Mouse (Mus musculus) adrenal gland, postnatal 36 days (tissue): ENCODE data around the gene 1700030J22Rik. TPM values are rescaled to one million over a fixed set of nuclear protein-coding genes. Genes with fewer than 3 reads are reported as not detected.

Source experiments
- DNase-seq, 2 experiments: peaks; one replicate each; pipeline ENCODE4 v3.0.0; 2021; ENCODE audit warnings: mixed read lengths in 1 of 2
- long read RNA-seq, 2 experiments: library from polyadenylated mRNA; stranded (forward); transcript quantifications; one replicate each; pipeline ENCODE4 v2.0.0; 2021; ENCODE audit warnings: borderline sequencing depth in 2 of 2
- total RNA-seq, 2 experiments: library from RNA; stranded (reverse); gene quantifications; 2 replicates each; pipeline ENCODE4 v1.2.3; 2021

Gene 1700030J22Rik
- 1 to 10 TPM; 1.2 to 2.7 TPM for total RNA-seq
- long read RNA-seq, experiment 1, partial matches to known transcripts: 0 of 1 reads
- long read RNA-seq, experiment 1, other reads (novel, unspliced or antisense): 1 of 1 reads
- long read RNA-seq, experiment 2: 0 reads

GRCm38 (mm10) chr8:116978631-116979256, at the start of gene 1700030J22Rik:
Gene 1700030J22Rik, minus strand, starts transcription at chr8:116978959.
- peak; percentile 99 for DNase-seq

DNA sequence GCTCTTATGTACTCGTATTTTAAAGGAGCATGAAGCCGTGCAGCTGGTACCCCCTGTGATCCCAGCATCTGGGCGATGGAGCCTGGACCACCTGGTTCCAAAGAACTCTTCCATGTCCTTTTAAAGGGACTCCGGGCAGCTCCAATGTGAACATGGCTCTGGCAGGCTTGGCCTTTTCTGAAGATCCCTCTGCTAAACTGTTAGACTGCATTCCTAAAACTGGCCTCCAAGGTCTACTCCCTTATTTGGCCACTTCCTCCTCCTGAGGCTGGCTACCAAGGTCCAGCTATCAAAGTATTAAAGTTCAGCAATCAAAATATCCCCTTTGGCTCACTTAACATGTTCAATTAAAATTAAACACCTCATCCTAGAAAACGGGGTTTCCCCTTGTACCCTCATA, 48.8 kb upstream of the 1700030J22Rik start:
- DNase-seq: peak; percentile 34 to 40

GRCm38 (mm10) chr8:117022297-117022993, 43.7 kb upstream of the 1700030J22Rik start:
- DNase-seq: no peak

DNA sequence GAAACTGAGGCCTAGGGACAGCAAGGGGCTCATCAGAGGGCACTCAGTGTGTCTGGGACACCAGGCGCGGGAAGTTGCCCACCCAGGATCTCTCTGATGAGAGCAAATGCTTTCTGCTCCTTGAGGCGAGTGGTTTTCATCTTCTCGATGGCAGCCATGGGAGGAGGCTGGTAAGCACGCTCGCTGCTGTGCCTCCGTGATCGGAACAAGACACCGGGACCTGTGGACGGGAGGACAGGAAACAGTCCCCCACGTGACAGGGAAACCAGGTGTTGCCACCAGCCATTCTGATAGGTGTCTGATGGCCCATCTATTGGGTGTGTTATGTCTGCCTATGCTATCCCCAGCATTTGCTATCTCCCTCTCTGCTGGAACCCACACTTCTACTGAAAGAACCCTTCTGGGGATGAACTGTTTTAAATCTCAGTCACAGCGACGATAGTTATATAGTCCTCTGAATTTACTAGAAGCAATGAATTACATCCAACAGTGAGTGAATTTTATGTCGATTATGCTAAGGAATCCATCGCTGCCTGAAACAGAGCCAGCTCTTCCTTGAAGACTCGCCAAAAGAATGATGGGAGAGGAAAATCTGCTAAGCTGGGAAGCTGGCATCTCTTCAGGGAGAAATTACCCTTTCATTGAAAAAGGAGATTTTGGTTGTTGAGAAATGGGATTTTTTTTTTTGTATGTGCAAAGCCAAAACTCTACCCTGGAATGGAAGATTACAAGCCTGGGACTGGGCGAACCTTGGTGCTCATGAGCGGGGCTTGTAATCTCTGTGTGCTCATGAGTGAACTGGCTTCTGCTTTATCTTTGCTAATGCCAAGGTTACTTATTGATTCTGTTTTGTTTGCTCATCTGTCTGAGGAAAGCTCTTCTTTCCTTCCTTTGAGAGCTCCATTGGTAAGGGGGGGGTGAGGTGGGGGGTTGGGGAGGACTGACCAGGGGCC, 40.8 kb upstream of the 1700030J22Rik start:
- peak; percentile 35 to 43 for DNase-seq

DNA sequence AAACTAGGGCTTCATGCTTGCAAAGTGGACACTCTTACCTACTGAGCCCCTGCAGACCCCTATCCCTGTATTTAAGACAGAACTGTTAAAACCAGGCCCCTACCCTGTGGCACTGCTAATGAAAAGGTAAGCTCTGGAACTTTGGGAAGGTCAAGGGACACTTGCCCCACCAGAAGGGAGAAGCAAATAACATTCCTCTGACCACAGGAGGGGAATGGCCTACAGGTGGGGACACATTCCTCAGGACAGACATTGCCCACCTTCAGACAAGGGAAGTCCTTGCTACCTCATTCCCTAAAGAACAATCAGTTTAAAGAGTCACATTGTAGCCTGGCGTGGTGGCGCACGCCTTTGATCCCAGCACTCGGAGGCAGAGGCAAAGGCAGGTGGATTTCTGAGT, 39.1 kb upstream of the 1700030J22Rik start:
- DNase-seq: no peak

DNA sequence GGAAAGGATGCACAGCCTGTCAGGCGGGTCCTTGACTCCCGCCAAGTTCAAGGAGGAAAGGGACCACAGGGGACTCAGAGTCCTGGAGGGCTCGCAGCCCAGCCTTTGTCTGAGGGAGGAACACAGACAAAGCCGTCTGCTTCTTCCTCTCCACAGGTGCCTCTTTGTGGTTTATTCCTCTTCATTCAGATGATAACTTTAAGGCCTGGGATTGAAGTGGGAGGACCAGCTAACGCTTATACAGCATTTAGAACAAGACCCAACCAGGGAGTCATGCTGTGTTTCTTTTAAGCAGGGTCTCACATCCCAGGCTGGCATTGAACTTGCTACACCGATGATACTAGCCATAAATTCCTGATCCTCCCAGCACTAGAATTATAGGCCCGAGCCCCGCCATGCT, 38.2 kb upstream of the 1700030J22Rik start:
- no peak for DNase-seq

DNA sequence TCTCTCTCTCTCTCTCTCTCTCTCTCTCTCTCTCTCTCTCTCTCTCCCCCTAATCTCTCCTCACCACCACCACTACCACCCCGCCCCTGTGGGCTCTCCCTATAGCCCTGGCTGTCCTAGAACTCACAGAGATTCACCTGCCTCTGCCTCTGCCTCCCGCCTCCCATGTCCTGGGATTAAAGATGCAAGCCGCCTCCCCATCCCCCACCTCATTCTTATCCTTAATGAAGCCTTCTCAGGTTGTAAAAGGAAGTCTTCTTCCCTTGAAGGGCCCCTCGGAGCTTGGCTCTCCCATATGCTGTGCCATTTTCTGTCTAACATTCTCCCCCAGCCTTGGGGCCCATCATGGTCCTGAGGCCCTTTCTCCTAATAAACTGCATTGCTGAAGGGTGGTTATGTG, 36.9 kb upstream of the 1700030J22Rik start:
- DNase-seq: no peak

GRCm38 (mm10) chr8:117011366-117011765, 32.6 kb upstream of the 1700030J22Rik start:
- no peak for DNase-seq

DNA sequence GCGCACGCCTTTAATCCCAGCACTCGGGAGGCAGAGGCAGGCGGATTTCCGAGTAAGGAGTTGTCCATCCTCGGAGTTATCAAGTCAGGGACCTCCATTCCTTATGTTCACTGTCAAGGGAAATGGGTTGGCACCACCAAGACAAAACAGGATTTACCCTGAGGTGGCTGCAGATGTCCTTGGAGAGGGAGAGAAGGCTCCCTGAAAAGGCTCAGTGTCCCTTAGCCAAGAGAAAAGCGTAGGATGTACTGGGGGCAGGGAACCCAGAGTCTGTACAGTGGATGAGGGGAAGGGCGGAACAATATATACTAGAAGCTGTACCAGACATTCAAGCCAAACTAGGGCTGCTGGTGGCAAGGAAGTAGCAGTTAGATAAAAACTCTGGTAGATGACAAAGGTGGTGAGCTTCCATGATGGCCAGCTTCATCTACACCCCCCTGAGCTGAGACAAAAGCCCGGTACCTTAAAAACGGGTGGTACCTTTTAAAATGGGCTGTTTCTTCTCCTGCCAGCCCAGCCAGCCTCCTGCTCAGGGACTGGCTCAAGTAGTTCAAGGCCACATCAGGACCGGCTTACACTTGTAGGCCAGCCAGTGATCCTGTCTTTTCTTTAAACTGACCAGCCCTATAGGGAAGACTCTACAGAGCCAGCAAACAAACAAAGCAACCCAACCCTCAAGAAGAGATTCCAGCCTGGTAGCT, 15.4 kb upstream of the 1700030J22Rik start:
- no peak for DNase-seq

- DNase-seq: peak; percentile 100
Observed at GRCm38 (mm10) chr8:116993095-116993867, 14.5 kb upstream of the 1700030J22Rik start, which contains the start of gene Gcsh. Gene Gcsh, minus strand, starts transcription at chr8:116993537.

- peak; percentile 37 to 39 for DNase-seq
Observed at GRCm38 (mm10) chr8:116992176-116992971, 13.6 kb upstream of the 1700030J22Rik start.

- DNase-seq: no peak
Observed at GRCm38 (mm10) chr8:116991241-116991640, 12.5 kb upstream of the 1700030J22Rik start.

DNA sequence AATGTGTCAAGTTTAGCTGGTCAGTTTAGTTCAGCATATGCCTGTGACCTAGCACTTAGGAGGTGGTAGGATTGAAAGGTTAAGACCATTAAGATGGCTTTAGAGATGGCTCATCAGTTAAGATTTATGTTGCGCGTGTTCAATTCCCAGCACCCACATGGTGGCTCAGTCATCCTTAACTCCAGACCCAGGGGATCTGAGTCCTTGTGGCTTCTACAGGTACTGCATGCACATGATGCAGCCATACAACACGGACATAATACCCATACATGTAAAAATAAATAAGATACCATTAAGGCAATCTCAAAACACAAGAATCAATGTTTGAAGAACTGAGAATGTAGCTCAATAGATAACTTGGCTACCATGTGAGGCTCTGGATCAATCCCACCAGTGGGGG, 11.1 kb upstream of the 1700030J22Rik start:
- DNase-seq: no peak

GRCm38 (mm10) chr8:116980117-116980516, 1.4 kb upstream of the 1700030J22Rik start:
- DNase-seq: peak; percentile 47 to 72

DNA sequence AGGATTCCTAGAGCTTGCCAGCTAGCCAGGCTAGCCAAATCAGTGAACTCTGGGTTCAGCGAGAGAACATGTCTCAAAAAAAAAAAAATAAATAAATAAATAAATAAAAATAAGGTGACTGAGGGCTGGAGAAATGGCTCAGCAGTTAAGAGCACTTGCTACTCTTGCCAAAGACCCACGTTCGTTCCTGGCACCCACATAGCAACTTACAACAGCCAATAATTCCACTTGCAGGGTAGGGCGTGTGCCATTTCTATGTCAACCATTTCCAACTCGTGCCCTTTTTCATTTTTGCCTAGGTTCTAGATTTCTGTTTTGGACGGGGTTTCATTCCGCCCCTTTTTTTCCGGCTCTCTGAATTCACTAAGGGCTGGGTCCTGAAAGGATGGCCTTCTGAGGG, 707 bp downstream of the 1700030J22Rik start:
- DNase-seq: no peak

DNA sequence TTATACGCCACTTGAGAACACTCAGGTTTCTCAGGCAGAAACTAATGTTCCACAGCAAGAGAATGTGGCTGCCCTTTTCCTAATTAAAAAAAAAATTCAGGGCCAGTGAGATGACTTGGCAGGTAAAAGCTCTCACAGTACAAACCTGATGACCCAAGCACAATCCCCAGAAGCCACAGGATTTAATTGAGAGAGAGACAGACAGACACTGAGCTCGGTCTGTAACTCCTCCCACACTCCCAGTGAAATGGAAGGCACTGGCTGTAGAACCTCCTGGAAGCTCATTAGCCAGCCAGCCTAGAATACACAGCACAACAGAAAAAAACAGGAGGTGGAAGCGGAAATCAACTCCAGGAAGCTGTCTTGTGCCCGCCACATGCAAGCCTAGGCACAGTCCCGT, 3.2 kb downstream of the 1700030J22Rik start:
- DNase-seq: no peak

DNA sequence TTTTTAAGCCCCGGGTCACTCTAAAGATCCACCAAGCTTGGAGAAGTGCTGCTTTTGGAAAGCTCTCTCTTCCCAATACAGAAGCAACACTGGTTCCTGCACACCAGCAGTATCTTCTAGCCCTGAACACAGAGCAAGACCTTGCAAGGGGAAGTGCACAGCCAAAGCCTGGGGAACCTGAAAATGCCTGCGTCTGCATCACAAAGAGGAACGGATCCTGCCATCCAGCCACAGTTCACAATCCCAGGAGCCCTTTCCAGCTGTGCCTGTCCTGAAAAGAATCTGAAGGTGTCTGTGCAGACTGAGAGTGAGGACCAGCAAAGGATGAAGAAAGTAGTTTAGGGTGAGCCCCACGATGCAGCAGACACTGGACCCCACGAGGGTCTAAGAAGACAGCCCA, 3.7 kb downstream of the 1700030J22Rik start:
- no peak for DNase-seq

DNA sequence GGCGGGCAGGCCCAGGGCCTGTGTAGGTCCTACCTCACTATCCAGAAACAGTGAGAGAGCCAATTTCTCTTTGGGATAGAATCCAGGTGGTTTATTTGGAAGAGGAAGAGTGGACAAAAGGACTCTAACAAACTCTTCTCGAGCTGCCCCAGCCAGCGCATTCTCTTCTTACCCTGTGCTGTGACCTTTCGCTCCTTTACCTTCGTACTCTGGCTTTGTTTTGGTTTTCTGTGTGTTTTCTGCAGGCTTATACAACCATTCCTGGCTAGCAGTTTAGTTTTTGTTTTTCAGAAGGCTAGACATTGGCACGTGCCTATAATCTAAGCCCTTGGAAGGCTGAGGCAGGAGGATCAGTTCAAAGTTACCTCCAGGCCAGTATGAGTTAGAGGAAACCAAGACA, 9.2 kb downstream of the 1700030J22Rik start:
- no peak for DNase-seq

GRCm38 (mm10) chr8:116954415-116954814, 24.3 kb downstream of the 1700030J22Rik start:
- no peak for DNase-seq

DNA sequence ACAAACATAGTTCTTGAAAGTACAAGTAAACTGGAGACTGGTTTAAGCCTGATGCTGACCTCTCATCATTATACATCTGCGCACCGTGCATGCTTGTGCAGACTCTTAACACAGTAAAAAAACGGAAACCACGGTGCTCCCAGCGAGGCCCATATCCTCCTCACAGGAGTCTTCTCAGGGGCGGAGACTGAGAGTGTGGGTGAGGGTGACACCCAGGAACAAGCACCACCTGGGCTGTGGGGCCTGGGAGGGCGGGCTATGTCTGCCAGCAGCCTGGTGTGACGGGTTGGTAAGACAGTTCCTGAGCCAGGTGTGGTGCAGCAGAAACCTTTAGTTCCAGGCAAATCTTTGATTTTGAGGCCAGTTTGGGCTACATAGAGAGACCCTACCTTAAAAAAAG, 26.3 kb downstream of the 1700030J22Rik start:
- no peak for DNase-seq
